Mouse (Mus musculus) kidney, embryonic 14.5 days (tissue): ENCODE results near the gene Serpini2. TPM values are rescaled to one million over a fixed set of nuclear protein-coding genes. Genes with fewer than 3 reads are reported as not detected.

Experiments
- polyA plus RNA-seq: library from polyadenylated mRNA; unstranded; fragments of >200 nt; fragmentation: Nextera tagmentation; extraction: Ambion mirVana; gene quantifications from 2 replicates; pipeline ENCODE4 v1.2.1, GENCODE M21; 2014

Gene Serpini2
- polyA plus RNA-seq, 1 experiment from 2014 or later = not detected

Other genes with a start within 250 kb of the Serpini2 start
- not detected in 2 replicates for gene Zbbx, start 105.0 kb downstream of the Serpini2 start, polyA plus RNA-seq
- not detected in 2 replicates for gene Wdr49, start 212.1 kb upstream of the Serpini2 start, polyA plus RNA-seq